Mouse (Mus musculus) small intestine, adult 2 months (tissue): ENCODE results near the gene Lrg1.

Experiments used
- CTCF ChIP-seq: fragments of 200-500 bp; IDR thresholded peaks from 2 replicates; pipeline ENCODE4 v1.5.1; 2012; ENCODE audit warnings: low read depth, mild to moderate bottlenecking, control low read depth, inconsistent platforms, low read length, moderate library complexity, mixed read lengths; ENCODE audit not compliant: insufficient replicate concordance, insufficient read length; ENCODE audit errors: extremely low read depth
- POLR2A ChIP-seq: fragments of 200-500 bp; IDR thresholded peaks from 2 replicates; pipeline ENCODE4 v1.6.1; 2012; ENCODE audit warnings: low read depth, mild to moderate bottlenecking, control low read depth, inconsistent platforms, low read length, moderate library complexity

GRCm38 (mm10) chr17:56128246-56128645 lies 6.4 kb upstream of the Lrg1 start:
- no peak for TF ChIP-seq CTCF
- no peak for TF ChIP-seq POLR2A
